Mouse (Mus musculus) limb, embryonic 13.5 days (tissue): ENCODE measurements around the gene S1pr4. TPM values are rescaled to one million over a fixed set of nuclear protein-coding genes. Genes with fewer than 3 reads are reported as not detected.

Experiments
- ATAC-seq: fragments of 200-750 bp; cut with Nextera tagmentation; 2 replicates; pipeline ENCODE4 v1.8.0; 2017; ENCODE audit warnings: low read depth, moderate number of reproducible peaks, moderate TSS enrichment; ENCODE audit not compliant: low FRiP score
- H3K27ac ChIP-seq: fragments of 300-500 bp; sonication (generic); 2 replicates; pipeline ENCODE4 v1.5.1; 2015; ENCODE audit warnings: inconsistent platforms, mild to moderate bottlenecking, moderate library complexity
- H3K27me3 ChIP-seq: fragments of 300-500 bp; sonication (generic); 2 replicates; pipeline ENCODE4 v1.6.1; 2015; ENCODE audit warnings: mild to moderate bottlenecking, inconsistent platforms
- H3K36me3 ChIP-seq: fragments of 300-500 bp; sonication (generic); 2 replicates; pipeline ENCODE4 v1.6.1; 2015; ENCODE audit warnings: inconsistent platforms, mild to moderate bottlenecking, moderate library complexity
- H3K4me1 ChIP-seq: fragments of 300-500 bp; sonication (generic); 2 replicates; pipeline ENCODE4 v1.6.1; 2015; ENCODE audit warnings: inconsistent platforms
- H3K4me2 ChIP-seq: fragments of 300-500 bp; sonication (generic); replicated peaks from 2 replicates; pipeline ENCODE4 v1.6.1; 2015; ENCODE audit warnings: inconsistent platforms, mild to moderate bottlenecking, moderate library complexity
- H3K4me3 ChIP-seq: fragments of 300-500 bp; sonication (generic); 2 replicates; pipeline ENCODE4 v1.5.1; 2015; ENCODE audit warnings: moderate library complexity, mild to moderate bottlenecking, inconsistent platforms
- H3K9ac ChIP-seq: fragments of 300-500 bp; sonication (generic); 2 replicates; pipeline ENCODE4 v1.6.1; 2015; ENCODE audit warnings: mild to moderate bottlenecking, inconsistent platforms
- H3K9me3 ChIP-seq: fragments of 300-500 bp; sonication (generic); 2 replicates; pipeline ENCODE4 v1.6.1; 2016; ENCODE audit warnings: inconsistent platforms
- WGBS: fragments of 180-500 bp; shearing (Covaris S2); methylation state at CpG from one replicate; pipeline ENCODE4 v1.1.7; 2015; 5-methylcytosine and 5-hydroxymethylcytosine counted together
- polyA plus RNA-seq: library from polyadenylated mRNA; unstranded; fragments of >200 nt; fragmentation: Nextera tagmentation; extraction: Ambion mirVana; gene quantifications from 2 replicates; pipeline ENCODE4 v1.2.1, GENCODE M21; 2015

Gene S1pr4
- polyA plus RNA-seq, 1 experiment from 2014 or later = 0.53 TPM

DNA sequence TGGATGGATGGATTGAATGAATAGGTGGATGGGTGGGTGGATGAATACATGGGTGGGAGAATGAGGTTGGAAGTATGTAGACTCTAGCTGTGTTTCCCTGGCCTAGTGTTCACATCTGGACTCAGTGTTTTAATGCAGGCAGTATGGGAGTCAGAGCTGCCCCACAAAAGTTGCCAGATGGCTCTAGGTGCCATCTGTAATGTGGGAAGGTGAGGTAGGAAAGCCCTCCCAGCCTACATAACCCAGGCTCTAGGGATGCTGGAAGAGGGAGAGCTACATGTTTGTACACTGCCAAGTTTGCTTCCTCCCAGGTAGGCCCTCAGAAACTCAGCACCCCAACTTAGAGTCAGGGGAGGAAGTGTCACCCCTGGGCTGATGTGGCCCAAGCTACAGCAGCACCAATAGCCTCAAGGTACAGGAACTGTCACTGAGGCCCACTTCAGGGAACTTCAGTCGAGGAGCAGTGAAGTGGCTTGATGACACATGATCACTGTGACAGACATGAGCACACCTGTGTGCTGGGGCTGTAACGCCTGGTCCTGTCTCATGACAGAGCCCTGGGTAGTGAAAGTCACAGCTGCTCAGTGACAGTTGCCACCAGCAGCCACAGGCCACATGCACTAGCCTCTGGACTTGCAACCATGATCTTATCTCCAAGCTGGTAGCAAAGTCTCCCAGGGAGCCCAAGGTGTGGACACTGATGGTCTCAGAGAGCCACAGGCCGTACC lies 38.6 kb upstream of the S1pr4 start:
- Histone ChIP-seq H3K9ac (no peak overlapping the region), H3K9me3 (no peaks in the 10 kb centered on the region), H3K4me3 (no peak overlapping the region), H3K27me3 (no peaks in the 10 kb centered on the region), H3K36me3 (peaks cover 50% of the 10 kb centered on the region), H3K4me1 (peaks cover 26% of the 10 kb centered on the region), H3K4me2 (no peak overlapping the region), H3K27ac (no peak overlapping the region)
- ATAC-seq = no peak
- WGBS = 76% methylated on average over 3 of the region's 3 CpGs

GRCm38 (mm10) chr10:81537429-81537828 lies 37.5 kb upstream of the S1pr4 start:
- ATAC-seq = no peak
- 77% methylated on average over 2 of the region's 2 CpGs for WGBS
- Histone ChIP-seq H3K9me3 (no peaks in the 10 kb centered on the region), H3K4me1 (peaks cover 15% of the 10 kb centered on the region), H3K4me3 (no peak overlapping the region), H3K27me3 (no peaks in the 10 kb centered on the region), H3K4me2 (no peak overlapping the region), H3K27ac (no peak overlapping the region), H3K36me3 (peaks cover 57% of the 10 kb centered on the region), H3K9ac (no peak overlapping the region)

DNA sequence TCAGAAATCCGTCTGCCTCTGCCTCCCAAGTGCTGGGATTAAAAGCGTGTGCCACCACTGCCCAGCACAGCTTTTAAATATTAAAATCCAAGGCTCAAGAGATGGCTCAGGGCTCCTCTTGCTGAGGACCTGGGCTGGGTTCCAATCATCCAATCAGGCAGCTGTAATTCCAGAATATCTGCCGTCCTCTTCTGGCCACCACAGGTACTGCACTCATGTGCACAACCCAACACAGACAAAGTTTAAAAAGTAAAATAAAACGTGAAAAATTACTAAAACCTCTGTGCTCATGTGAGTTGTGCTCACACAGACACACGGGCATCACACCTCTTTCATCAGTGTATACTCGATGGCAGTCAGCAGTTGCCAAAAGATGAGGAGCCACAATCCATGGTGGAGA lies 36.8 kb upstream of the S1pr4 start:
- H3K4me3 ChIP-seq = no peak overlapping the region
- no peaks in the 10 kb centered on the region for H3K27me3 ChIP-seq
- H3K9me3 ChIP-seq = no peaks in the 10 kb centered on the region
- no peak for ATAC-seq
- no peak overlapping the region for H3K9ac ChIP-seq
- 78% methylated on average over 6 of the region's 6 CpGs for WGBS
- no peak overlapping the region for H3K4me2 ChIP-seq
- H3K36me3 ChIP-seq = peaks cover 62% of the 10 kb centered on the region
- H3K4me1 ChIP-seq = peaks cover 8% of the 10 kb centered on the region
- H3K27ac ChIP-seq = no peak overlapping the region

- Histone ChIP-seq H3K4me1 (0 out of 2 replicates have a peak, but pooled peaks cover 5% of the 10 kb centered on the region), H3K4me2 (no peak overlapping the region), H3K27ac (no peak overlapping the region), H3K4me3 (no peak overlapping the region), H3K9me3 (no peaks in the 10 kb centered on the region), H3K36me3 (peaks cover 72% of the 10 kb centered on the region), H3K27me3 (no peaks in the 10 kb centered on the region), H3K9ac (no peak overlapping the region)
- ATAC-seq = no peak
- 60% methylated on average over 16 of the region's 16 CpGs for whole genome bisulfite sequencing
Observed at GRCm38 (mm10) chr10:81534826-81535225, 34.9 kb upstream of the S1pr4 start.

DNA sequence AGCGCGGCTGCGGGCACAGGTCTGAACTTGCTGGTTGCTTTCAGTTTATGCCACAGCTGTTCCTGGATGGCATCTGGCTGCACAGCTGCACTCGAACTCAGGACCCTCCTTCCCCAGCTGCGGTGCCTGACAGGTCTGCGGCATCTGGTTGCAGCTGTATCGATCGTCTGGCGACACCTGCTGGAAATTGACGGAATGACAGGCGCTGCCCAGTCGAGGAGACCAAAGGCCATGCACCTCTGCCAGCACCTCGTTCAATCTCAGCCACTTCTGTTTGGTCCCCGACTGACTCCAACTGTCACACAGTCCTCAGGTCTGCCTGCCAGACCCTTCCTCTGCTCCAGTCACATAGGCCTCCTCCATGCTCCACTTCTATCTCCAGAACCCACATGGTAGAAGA lies 26.8 kb upstream of the S1pr4 start:
- peaks cover 40% of the 10 kb centered on the region for H3K36me3 ChIP-seq
- H3K9ac ChIP-seq = no peak overlapping the region
- peak; percentile 19 for ATAC-seq
- H3K4me2 ChIP-seq = no peak overlapping the region
- H3K27ac ChIP-seq = no peak overlapping the region
- WGBS = 15% methylated on average over 14 of the region's 14 CpGs
- H3K9me3 ChIP-seq = no peaks in the 10 kb centered on the region
- H3K4me3 ChIP-seq = no peak overlapping the region
- no peaks in the 10 kb centered on the region for H3K4me1 ChIP-seq
- peaks cover 23% of the 10 kb centered on the region for H3K27me3 ChIP-seq

DNA sequence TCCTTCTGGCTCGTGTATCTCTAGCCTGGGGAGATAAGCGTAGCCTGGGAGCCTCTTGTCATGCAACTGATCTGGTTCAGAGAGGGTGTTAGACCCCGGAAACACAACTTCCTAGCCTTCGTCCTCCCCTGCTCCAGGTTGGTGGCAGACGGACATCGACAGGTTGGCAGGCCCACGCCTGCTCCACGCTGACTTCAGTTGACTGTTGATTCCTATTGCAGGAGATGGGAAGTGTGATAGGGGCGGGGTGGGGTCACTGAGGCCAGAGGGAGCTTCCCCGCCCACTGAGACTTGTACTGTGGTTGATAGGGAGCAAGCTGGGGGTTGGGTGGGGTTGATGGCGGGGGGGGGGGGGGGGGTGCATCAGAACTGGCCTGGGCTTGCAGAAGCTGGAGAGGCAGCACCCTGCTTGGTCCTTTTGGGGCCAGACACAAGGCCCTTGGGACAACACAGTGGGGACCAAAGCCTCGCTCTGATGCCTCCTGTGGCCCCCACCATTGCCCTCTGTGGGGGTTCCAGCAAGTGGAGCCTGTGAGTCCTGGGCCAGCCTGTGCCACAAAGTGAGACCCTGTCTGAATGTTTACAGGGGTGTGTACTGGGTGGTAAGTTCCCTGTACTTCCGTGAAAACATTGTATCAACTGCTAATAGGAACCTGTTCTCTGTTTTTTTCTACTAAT lies 25.2 kb upstream of the S1pr4 start:
- Histone ChIP-seq H3K27me3 (peaks cover 23% of the 10 kb centered on the region), H3K9me3 (no peaks in the 10 kb centered on the region), H3K27ac (no peak overlapping the region), H3K36me3 (peaks cover 24% of the 10 kb centered on the region), H3K4me2 (no peak overlapping the region), H3K9ac (no peak overlapping the region), H3K4me1 (no peaks in the 10 kb centered on the region), H3K4me3 (no peak overlapping the region)
- ATAC-seq = no peak
- 57% methylated on average over 12 of the region's 13 CpGs for WGBS

GRCm38 (mm10) chr10:81524051-81524605 lies 24.2 kb upstream of the S1pr4 start, which contains the start of gene Gna15:
TSS of gene Gna15 (minus strand) at chr10:81524225.
- Histone ChIP-seq H3K9ac (peak within 1 kb of the TSS; percentile 51), H3K4me2 (peak within 1 kb of the TSS; percentile 42), H3K36me3 (peaks cover 13% of the 10 kb centered on the region), H3K4me1 (no peaks in the 10 kb centered on the region), H3K27me3 (peaks cover 23% of the 10 kb centered on the region), H3K9me3 (no peaks in the 10 kb centered on the region), H3K4me3 (0 out of 2 replicates have a peak within 1 kb of the TSS, but pooled peaks have one; percentile 1), H3K27ac (no peak within 1 kb of the TSS)
- ATAC-seq = no peak
- 11% methylated on average over 9 of the region's 9 CpGs for WGBS

DNA sequence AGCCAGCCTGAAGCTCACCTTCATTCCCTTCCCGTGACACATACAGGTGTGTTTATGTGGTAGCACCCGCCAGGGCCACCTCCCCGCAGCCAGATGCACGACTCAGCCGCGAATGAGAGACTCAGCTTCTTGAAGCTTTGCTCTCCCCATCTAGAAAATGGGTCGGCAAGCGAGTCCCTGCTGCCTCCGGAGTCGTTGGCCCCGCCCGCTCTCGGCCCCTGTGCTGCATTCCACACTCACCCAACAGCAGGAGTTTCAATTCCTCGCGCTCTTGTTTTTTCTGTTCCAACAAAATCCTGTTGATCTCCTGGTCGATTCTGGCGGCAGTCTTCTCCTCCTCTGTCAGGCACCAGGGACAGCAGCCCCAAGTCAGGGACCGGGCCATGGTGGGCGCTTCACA lies 23.6 kb upstream of the S1pr4 start:
- no peak for ATAC-seq
- H3K36me3 ChIP-seq = peaks cover 8% of the 10 kb centered on the region
- H3K4me2 ChIP-seq = peak overlapping the region; percentile 42
- H3K9ac ChIP-seq = peak overlapping the region; percentile 51
- 0 out of 2 replicates have a peak overlapping the region, but pooled peaks have one; percentile 1 for H3K4me3 ChIP-seq
- H3K27me3 ChIP-seq = peaks cover 23% of the 10 kb centered on the region
- H3K4me1 ChIP-seq = no peaks in the 10 kb centered on the region
- no peaks in the 10 kb centered on the region for H3K9me3 ChIP-seq
- WGBS = 15% methylated on average over 19 of the region's 19 CpGs
- H3K27ac ChIP-seq = no peak overlapping the region

- no peak for ATAC-seq
- 78% methylated on average over 6 of the region's 6 CpGs for WGBS
- H3K4me2 ChIP-seq = peak overlapping the region; percentile 42
Observed at GRCm38 (mm10) chr10:81523142-81523541, 23.2 kb upstream of the S1pr4 start.

GRCm38 (mm10) chr10:81519978-81520365 lies 20.0 kb upstream of the S1pr4 start:
- Histone ChIP-seq H3K36me3 (no peaks in the 10 kb centered on the region), H3K27ac (no peak overlapping the region), H3K4me3 (no peak overlapping the region), H3K27me3 (peaks cover 25% of the 10 kb centered on the region), H3K4me2 (no peak overlapping the region), H3K4me1 (no peaks in the 10 kb centered on the region), H3K9ac (no peak overlapping the region), H3K9me3 (no peaks in the 10 kb centered on the region)
- ATAC-seq = no peak
- 75% methylated on average over 3 of the region's 3 CpGs for WGBS

More at GRCm38 (mm10) chr10:81523142-81523541, 23.2 kb upstream of the S1pr4 start:
- no peak overlapping the region for H3K4me3 ChIP-seq
- no peak overlapping the region for H3K27ac ChIP-seq
- no peaks in the 10 kb centered on the region for H3K4me1 ChIP-seq
- no peak overlapping the region for H3K9ac ChIP-seq
- H3K36me3 ChIP-seq = peaks cover 5% of the 10 kb centered on the region; the same call in 1 of the 2 replicates
- H3K9me3 ChIP-seq = no peaks in the 10 kb centered on the region
- peaks cover 23% of the 10 kb centered on the region for H3K27me3 ChIP-seq

GRCm38 (mm10) chr10:81519227-81519977 lies 19.5 kb upstream of the S1pr4 start:
- no peaks in the 10 kb centered on the region for H3K4me1 ChIP-seq

DNA sequence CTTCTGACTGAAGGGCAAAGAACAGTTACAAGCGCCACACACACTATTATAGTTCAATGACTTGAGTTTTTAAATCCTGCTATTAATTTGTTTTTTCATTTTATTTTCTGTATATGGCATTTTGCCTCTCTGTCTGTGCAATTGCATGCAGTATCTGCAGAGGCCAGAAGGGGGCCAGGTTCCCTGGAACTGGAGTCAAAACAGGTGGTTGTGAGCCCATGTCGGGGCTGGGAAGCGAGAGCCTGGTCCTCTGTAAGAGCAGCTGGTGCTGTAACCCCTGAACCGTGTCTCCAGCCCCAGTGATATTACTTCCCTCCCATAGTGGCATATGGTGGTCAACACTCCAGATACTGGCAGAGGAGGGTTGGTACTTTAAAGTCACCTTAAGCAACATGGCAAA lies 18.6 kb upstream of the S1pr4 start:
- peaks cover 11% of the 10 kb centered on the region for H3K27me3 ChIP-seq
- H3K4me2 ChIP-seq = no peak overlapping the region
- WGBS = 13% methylated on average over 4 of the region's 4 CpGs
- no peak overlapping the region for H3K4me3 ChIP-seq
- no peak; the same call in 1 of the 2 replicates for ATAC-seq
- no peak overlapping the region for H3K9ac ChIP-seq
- H3K27ac ChIP-seq = no peak overlapping the region
- H3K9me3 ChIP-seq = no peaks in the 10 kb centered on the region
- no peaks in the 10 kb centered on the region for H3K4me1 ChIP-seq
- H3K36me3 ChIP-seq = no peaks in the 10 kb centered on the region

More at GRCm38 (mm10) chr10:81519227-81519977, 19.5 kb upstream of the S1pr4 start:
- no peaks in the 10 kb centered on the region for H3K36me3 ChIP-seq
- H3K9ac ChIP-seq = no peak overlapping the region
- H3K9me3 ChIP-seq = no peaks in the 10 kb centered on the region
- WGBS = 85% methylated on average over 6 of the region's 6 CpGs
- peaks cover 20% of the 10 kb centered on the region for H3K27me3 ChIP-seq
- H3K4me2 ChIP-seq = no peak overlapping the region
- no peak for ATAC-seq
- H3K27ac ChIP-seq = no peak overlapping the region
- no peak overlapping the region for H3K4me3 ChIP-seq
